Mouse (Mus musculus) lung, postnatal 0 days (tissue): ENCODE data around the gene Msantd1. TPM values are rescaled to one million over a fixed set of nuclear protein-coding genes. Genes with fewer than 3 reads are reported as not detected.

Experiments
- ATAC-seq: fragments of 200-750 bp; cut with Nextera tagmentation; 2 replicates; pipeline ENCODE4 v1.8.0; 2017; ENCODE audit warnings: moderate library complexity
- DNase-seq: peaks from one replicate; pipeline ENCODE4 v3.0.0-alpha.2; 2016; ENCODE audit warnings: low spot score
- H3K27ac ChIP-seq: fragments of 300-500 bp; sonication (generic); 2 replicates; pipeline ENCODE4 v1.5.1; 2014; ENCODE audit warnings: antibody characterized with exemption, mild to moderate bottlenecking, low read length, mixed read lengths
- H3K27me3 ChIP-seq: fragments of 300-500 bp; sonication (generic); replicated peaks from 2 replicates; pipeline ENCODE4 v1.6.1; 2014; ENCODE audit warnings: low read length, mixed read lengths; ENCODE audit not compliant: insufficient read depth
- H3K36me3 ChIP-seq: fragments of 300-500 bp; sonication (generic); 2 replicates; pipeline ENCODE4 v1.6.1; 2014; ENCODE audit warnings: low read length, mixed read lengths; ENCODE audit not compliant: insufficient read depth
- H3K4me1 ChIP-seq: fragments of 300-500 bp; sonication (generic); 2 replicates; pipeline ENCODE4 v1.6.1; 2014; ENCODE audit warnings: antibody characterized with exemption, low read depth, low read length, mixed read lengths; ENCODE audit not compliant: insufficient read depth
- H3K4me2 ChIP-seq: fragments of 300-500 bp; sonication (generic); replicated peaks from 2 replicates; pipeline ENCODE4 v1.6.1; 2014; ENCODE audit warnings: low read depth, mild to moderate bottlenecking, low read length, moderate library complexity, mixed read lengths
- H3K4me3 ChIP-seq: fragments of 300-500 bp; sonication (generic); 2 replicates; pipeline ENCODE4 v1.5.1; 2014; ENCODE audit warnings: low read depth, low read length
- H3K9ac ChIP-seq: fragments of 300-500 bp; sonication (generic); replicated peaks from 2 replicates; pipeline ENCODE4 v1.6.1; 2014; ENCODE audit warnings: low read depth, mild to moderate bottlenecking
- H3K9me3 ChIP-seq: fragments of 300-500 bp; sonication (generic); 2 replicates; pipeline ENCODE4 v1.6.1; 2016; ENCODE audit warnings: low read length, mixed read lengths
- CTCF ChIP-seq: IDR thresholded peaks from 2 replicates; pipeline ENCODE4 v1.5.1; 2016; ENCODE audit warnings: antibody characterized with exemption, mild to moderate bottlenecking
- EP300 ChIP-seq: IDR thresholded peaks from 2 replicates; pipeline ENCODE4 v1.6.1; 2016; ENCODE audit warnings: antibody characterized with exemption, mild to moderate bottlenecking, control low read depth
- WGBS: fragments of 180-500 bp; shearing (Covaris S2); extraction: QIAGEN DNeasy Blood & Tissue Kit; methylation state at CpG from one replicate; pipeline ENCODE4 v1.1.7; 2014; 5-methylcytosine and 5-hydroxymethylcytosine counted together
- polyA plus RNA-seq: library from polyadenylated mRNA; unstranded; fragments of >200 nt; fragmentation: Nextera tagmentation; extraction: Ambion mirVana; gene quantifications from 2 replicates; pipeline ENCODE4 v1.2.1, GENCODE M21; 2015

Msantd1 gene
- polyA plus RNA-seq, 1 experiment from 2014 or later: 0.50 TPM

- Histone ChIP-seq H3K27me3 (no peaks in the 10 kb centered on the region), H3K4me2 (no peak overlapping the region), H3K4me3 (no peak overlapping the region), H3K9me3 (no peaks in the 10 kb centered on the region), H3K27ac (peak overlapping the region; percentile 79), H3K4me1 (peaks cover 14% of the 10 kb centered on the region), H3K9ac (no peak overlapping the region), H3K36me3 (no peaks in the 10 kb centered on the region)
- ATAC-seq: peak; percentile 85
- WGBS: 20% methylated on average over 11 of the region's 11 CpGs
- DNase-seq: peak; percentile 76
- no peak for TF ChIP-seq CTCF
- TF ChIP-seq EP300: peak; percentile 64
Measured at GRCm38 (mm10) chr5:34931516-34932457, 24.0 kb downstream of the Msantd1 start.

DNA sequence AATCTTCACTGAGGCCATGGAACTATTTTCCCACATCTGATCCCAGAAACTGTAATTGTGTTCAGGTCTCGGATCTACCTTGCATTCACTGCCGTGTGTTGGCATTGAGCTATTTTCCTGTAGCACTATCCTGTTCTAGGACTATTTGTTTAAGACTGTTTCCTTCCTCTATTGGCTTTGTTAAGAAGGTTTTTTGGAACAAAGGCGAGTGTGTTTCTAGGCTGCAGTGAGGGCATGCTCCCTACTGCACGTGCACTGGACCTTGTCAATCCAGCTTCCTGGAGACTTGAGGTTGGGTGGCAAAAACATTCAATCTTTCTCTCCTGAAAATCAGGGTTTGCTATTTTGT lies 24.6 kb downstream of the Msantd1 start:
- TF ChIP-seq CTCF (no peak), EP300 (peak; percentile 98)
- peak overlapping the region; percentile 79 for H3K27ac ChIP-seq
- no peak overlapping the region for H3K4me2 ChIP-seq
- peak; percentile 87 for ATAC-seq
- no peak overlapping the region for H3K9ac ChIP-seq
- no peaks in the 10 kb centered on the region for H3K36me3 ChIP-seq
- no peaks in the 10 kb centered on the region for H3K27me3 ChIP-seq
- peak; percentile 82 for DNase-seq
- no peaks in the 10 kb centered on the region for H3K9me3 ChIP-seq
- no peak overlapping the region for H3K4me3 ChIP-seq
- peaks cover 14% of the 10 kb centered on the region for H3K4me1 ChIP-seq
- 25% methylated on average over 4 of the region's 4 CpGs for WGBS

DNA sequence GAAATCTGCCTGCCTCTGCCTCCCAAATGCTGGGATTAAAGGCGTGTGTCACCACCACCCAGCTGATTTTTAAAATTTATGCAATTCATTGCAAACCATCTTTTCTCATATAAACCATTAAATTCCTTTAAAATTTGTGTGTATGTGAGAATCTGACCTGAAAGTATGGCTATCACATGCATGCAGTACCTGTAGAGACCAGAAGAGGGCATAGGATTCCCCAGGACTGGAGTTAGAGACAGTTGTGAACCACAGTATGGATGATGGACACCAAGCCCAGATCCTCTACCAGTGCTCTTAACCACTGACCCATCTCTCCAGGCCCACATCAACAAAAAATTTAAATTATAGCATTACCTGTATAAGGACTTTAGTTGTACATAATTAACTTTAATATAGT lies 25.6 kb downstream of the Msantd1 start:
- H3K9ac ChIP-seq: no peak overlapping the region
- H3K4me2 ChIP-seq: no peak overlapping the region
- H3K9me3 ChIP-seq: no peaks in the 10 kb centered on the region
- H3K27ac ChIP-seq: no peak overlapping the region
- ATAC-seq (no peak), DNase-seq (no peak)
- TF ChIP-seq EP300 (no peak), CTCF (peak; percentile 64)
- no peak overlapping the region for H3K4me3 ChIP-seq
- H3K27me3 ChIP-seq: no peaks in the 10 kb centered on the region
- peaks cover 14% of the 10 kb centered on the region for H3K4me1 ChIP-seq
- no peaks in the 10 kb centered on the region for H3K36me3 ChIP-seq
- 94% methylated on average over 1 of the region's 1 CpGs for WGBS

GRCm38 (mm10) chr5:34941710-34942470 lies 34.1 kb downstream of the Msantd1 start:
- WGBS: 57% methylated on average over 10 of the region's 10 CpGs
- Histone ChIP-seq H3K9ac (no peak overlapping the region), H3K36me3 (no peaks in the 10 kb centered on the region), H3K27me3 (no peaks in the 10 kb centered on the region), H3K27ac (no peak overlapping the region), H3K4me2 (no peak overlapping the region), H3K4me3 (no peak overlapping the region), H3K4me1 (no peaks in the 10 kb centered on the region), H3K9me3 (no peaks in the 10 kb centered on the region)
- ATAC-seq (no peak), DNase-seq (no peak)
- TF ChIP-seq CTCF (no peak), EP300 (no peak)

DNA sequence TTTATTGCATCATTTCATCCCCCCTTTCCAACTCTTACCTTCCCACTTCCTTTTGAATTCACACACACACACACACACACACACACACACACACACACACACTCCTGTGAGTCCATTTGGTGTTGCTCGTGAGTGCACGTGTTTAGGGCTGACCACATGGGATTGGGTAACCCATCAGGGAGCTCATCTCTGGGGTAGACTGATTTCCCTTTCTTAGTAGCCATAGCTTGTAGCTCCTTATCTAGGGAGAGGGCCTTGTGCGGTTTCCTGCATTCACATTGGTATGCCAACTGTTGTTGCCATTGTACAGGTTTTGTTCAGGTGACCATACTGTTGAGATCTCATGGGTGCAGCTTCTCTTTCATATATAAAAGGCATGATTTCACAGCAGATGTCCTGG lies 35.6 kb downstream of the Msantd1 start:
- Histone ChIP-seq H3K9ac (no peak overlapping the region), H3K4me3 (no peak overlapping the region), H3K36me3 (no peaks in the 10 kb centered on the region), H3K4me2 (no peak overlapping the region), H3K27ac (no peak overlapping the region), H3K4me1 (no peaks in the 10 kb centered on the region), H3K27me3 (no peaks in the 10 kb centered on the region), H3K9me3 (no peaks in the 10 kb centered on the region)
- TF ChIP-seq CTCF (no peak), EP300 (no peak)
- 88% methylated on average over 3 of the region's 3 CpGs for WGBS
- no peak for DNase-seq
- no peak for ATAC-seq
